Comparison of ENCODE assay signal across 11 mouse cellular contexts in the genomic region with DNA sequence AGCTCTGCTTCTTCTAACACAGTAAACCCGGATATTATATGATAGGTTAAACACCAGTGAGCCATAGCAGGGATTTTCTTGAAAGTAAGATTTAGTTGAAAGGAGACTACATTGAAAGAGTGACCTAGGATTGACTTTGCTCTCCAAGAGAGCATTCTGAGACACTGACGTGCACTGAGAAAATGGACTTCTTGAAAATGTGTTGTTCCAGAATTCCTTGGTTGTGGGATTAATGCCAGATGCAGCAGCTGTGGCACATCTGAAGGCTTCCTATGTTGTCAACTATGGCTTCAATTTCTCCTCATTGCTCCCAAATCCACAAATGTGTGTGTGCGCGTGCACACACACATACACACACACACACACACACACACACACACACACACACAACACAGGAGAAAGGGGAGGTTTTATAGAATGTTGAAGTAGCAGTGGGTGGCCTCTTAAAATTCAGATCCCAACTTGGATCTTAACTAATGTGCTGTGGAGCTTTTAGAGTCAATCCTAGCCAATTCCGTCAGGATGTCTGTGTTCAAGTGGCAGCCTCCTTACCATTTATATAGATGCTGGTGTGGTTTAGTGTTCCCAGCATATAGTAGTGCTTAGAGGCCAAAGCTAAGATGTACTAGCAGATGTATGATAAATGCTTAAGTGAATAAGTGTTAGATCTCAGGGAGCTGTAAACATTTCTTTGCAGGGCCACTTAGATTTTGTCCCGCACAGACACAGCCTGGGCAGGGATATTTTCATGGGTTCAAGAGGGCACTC.
DNase-seq lines count a peak whose midpoint lies in the region; ATAC-seq lines count a peak whose summit lies in the region.
"Had no signal": no experiment of that assay in that cellular context is flagged by ENCODE, and none has a peak within 500 bp of the region (broad histone marks: within the 10 kb centered on the region; RNA-seq: fewer than 3 reads in every experiment).

No protein-coding gene starts in this region.

- H3K36me3 ChIP-seq in intestine, embryonic 16.5 days (ENCODE audit: control insufficient read depth, insufficient read depth, low read length) = no peaks in the 10 kb centered on the region
- no peaks in the 10 kb centered on the region for H3K36me3 ChIP-seq in limb, embryonic 12.5 days
- H3K36me3 ChIP-seq in forebrain, embryonic 11.5 days (ENCODE audit: control insufficient read depth, insufficient read depth, low read length) = no peaks in the 10 kb centered on the region
- H3K36me3 ChIP-seq: embryonic facial prominence, embryonic 15.5 days; neural tube, embryonic 12.5 days had no signal

- no peak overlapping the region for H3K4me2 ChIP-seq in intestine, embryonic 16.5 days (ENCODE audit: low read depth, low read length)
- no peak overlapping the region for H3K4me2 ChIP-seq in limb, embryonic 12.5 days
- H3K4me2 ChIP-seq in forebrain, embryonic 11.5 days (ENCODE audit: low read depth, low read length, severe bottlenecking) = no peak overlapping the region
- H3K4me2 ChIP-seq: embryonic facial prominence, embryonic 15.5 days; neural tube, embryonic 12.5 days had no signal

- WGBS in intestine, embryonic 16.5 days = 55% methylated on average over 6 of the region's 6 CpGs
- 34% methylated on average over 6 of the region's 6 CpGs for WGBS in limb, embryonic 12.5 days
- WGBS in forebrain, embryonic 11.5 days = 80% methylated on average over 6 of the region's 6 CpGs

- H3K4me1 ChIP-seq in intestine, embryonic 16.5 days (ENCODE audit: control insufficient read depth, insufficient read depth, low read length) = peaks cover 5% of the 10 kb centered on the region; the same call in 1 of the 2 replicates
- H3K4me1 ChIP-seq in limb, embryonic 12.5 days (replicated peaks) = peaks cover 20% of the 10 kb centered on the region
- H3K4me1 ChIP-seq in forebrain, embryonic 11.5 days (replicated peaks; ENCODE audit: control insufficient read depth, insufficient read depth, low read length) = no peaks in the 10 kb centered on the region
- H3K4me1 ChIP-seq: neural tube, embryonic 12.5 days had no signal

- intact Hi-C loops in left cerebral cortex, postnatal 10 days (cut with DNase I) = no loop called here

- peak; percentile 75 for ATAC-seq in intestine, embryonic 16.5 days
- ATAC-seq in limb, embryonic 12.5 days (ENCODE audit: insufficient number of reproducible peaks, insufficient read depth, low FRiP score, low TSS enrichment, low read depth) = peak; percentile 52; the same call in 1 of the 2 replicates
- no peak for ATAC-seq in forebrain, embryonic 11.5 days (replicated peaks; ENCODE audit: low FRiP score)
- ATAC-seq: inflammation-experienced regulatory T-cells, adult 6 months had no signal

- peak overlapping the region; percentile 66; the same call in 1 of the 2 replicates for H3K27ac ChIP-seq in intestine, embryonic 16.5 days (ENCODE audit: low read length)
- 0 out of 2 replicates have a peak overlapping the region, but pooled peaks have one; percentile 29 for H3K27ac ChIP-seq in limb, embryonic 12.5 days
- H3K27ac ChIP-seq in forebrain, embryonic 11.5 days (ENCODE audit: low read depth, low read length) = no peak overlapping the region
- H3K27ac ChIP-seq: embryonic facial prominence, embryonic 15.5 days; gastrocnemius, adult 2 months; neural tube, embryonic 12.5 days had no signal

- no peaks in the 10 kb centered on the region for H3K27me3 ChIP-seq in intestine, embryonic 16.5 days (replicated peaks; ENCODE audit: control insufficient read depth, insufficient read depth, low read length)
- H3K27me3 ChIP-seq in limb, embryonic 12.5 days = no peaks in the 10 kb centered on the region
- no peaks in the 10 kb centered on the region for H3K27me3 ChIP-seq in forebrain, embryonic 11.5 days (ENCODE audit: control insufficient read depth, insufficient read depth, low read length)
- H3K27me3 ChIP-seq: embryonic facial prominence, embryonic 15.5 days; neural tube, embryonic 12.5 days had no signal

- DNase-seq in urinary bladder, postnatal 4 days (ENCODE audit: low spot score in 2 of 2) = peak; percentile 24 to 60
- no peak for DNase-seq in urinary bladder, postnatal 25 days (ENCODE audit: low spot score)
- no peak for DNase-seq in right cerebral cortex, postnatal 25 days
- DNase-seq in forebrain, embryonic 11.5 days (ENCODE audit: low spot score) = no peak
- no peak for DNase-seq in left cerebral cortex, postnatal 10 days (ENCODE audit: extremely low spot score in 1 of 2, low spot score in 2 of 2)
- DNase-seq: gastrocnemius, adult 2 months had no signal

- no peak overlapping the region for H3K4me3 ChIP-seq in intestine, embryonic 16.5 days (ENCODE audit: low read length)
- no peak overlapping the region for H3K4me3 ChIP-seq in limb, embryonic 12.5 days (replicated peaks)
- H3K4me3 ChIP-seq in forebrain, embryonic 11.5 days (ENCODE audit: low read depth, low read length) = no peak overlapping the region
- H3K4me3 ChIP-seq: embryonic facial prominence, embryonic 15.5 days; gastrocnemius, adult 2 months; neural tube, embryonic 12.5 days had no signal

- no peaks in the 10 kb centered on the region for H3K9me3 ChIP-seq in intestine, embryonic 16.5 days (ENCODE audit: control insufficient read depth, low read length)
- no peaks in the 10 kb centered on the region for H3K9me3 ChIP-seq in limb, embryonic 12.5 days
- H3K9me3 ChIP-seq in forebrain, embryonic 11.5 days (ENCODE audit: control insufficient read depth, low read length) = no peaks in the 10 kb centered on the region
- H3K9me3 ChIP-seq: embryonic facial prominence, embryonic 15.5 days; neural tube, embryonic 12.5 days had no signal

- no peak overlapping the region for H3K9ac ChIP-seq in intestine, embryonic 16.5 days (ENCODE audit: low read depth, low read length)
- H3K9ac ChIP-seq in limb, embryonic 12.5 days (replicated peaks) = no peak overlapping the region
- H3K9ac ChIP-seq in forebrain, embryonic 11.5 days (ENCODE audit: low read length) = no peak overlapping the region
- H3K9ac ChIP-seq: embryonic facial prominence, embryonic 15.5 days; neural tube, embryonic 12.5 days had no signal

Comparison
In these comparisons a context has a peak if more than half of its experiments do, and no peak if none do; other contexts are left out.
1. DNase-seq: peak in urinary bladder, postnatal 4 days (2 of 2); none in urinary bladder, postnatal 25 days (single experiment), right cerebral cortex, postnatal 25 days (single experiment), forebrain, embryonic 11.5 days (single experiment) and left cerebral cortex, postnatal 10 days (0 of 2).